Mouse (Mus musculus) heart, embryonic 15.5 days (tissue): ENCODE measurements around the gene Clec4b2. TPM values are rescaled to one million over a fixed set of nuclear protein-coding genes. Genes with fewer than 3 reads are reported as not detected.
"Not testable (repeated sequence)": the region's sequence is repeated elsewhere in the genome, so short reads cannot be mapped to it uniquely, and the experiment has no call there.

Source experiments
- ATAC-seq: fragments of 200-750 bp; cut with Nextera tagmentation; replicated peaks from 2 replicates; pipeline ENCODE4 v1.8.0; 2017; ENCODE audit warnings: low read depth, moderate TSS enrichment; ENCODE audit not compliant: insufficient number of reproducible peaks, insufficient read depth, low FRiP score
- H3K27ac ChIP-seq: fragments of 300-500 bp; sonication (generic); 2 replicates; pipeline ENCODE4 v1.5.1; 2015; ENCODE audit warnings: mild to moderate bottlenecking, inconsistent platforms
- H3K27me3 ChIP-seq: fragments of 300-500 bp; sonication (generic); 2 replicates; pipeline ENCODE4 v1.6.1; 2015; ENCODE audit warnings: inconsistent platforms
- H3K36me3 ChIP-seq: fragments of 300-500 bp; sonication (generic); 2 replicates; pipeline ENCODE4 v1.6.1; 2015; ENCODE audit warnings: mild to moderate bottlenecking, inconsistent platforms
- H3K4me1 ChIP-seq: fragments of 300-500 bp; sonication (generic); replicated peaks from 2 replicates; pipeline ENCODE4 v1.6.1; 2015; ENCODE audit warnings: inconsistent platforms
- H3K4me2 ChIP-seq: fragments of 300-500 bp; sonication (generic); 2 replicates; pipeline ENCODE4 v1.6.1; 2015; ENCODE audit warnings: inconsistent platforms, mild to moderate bottlenecking, moderate library complexity
- H3K4me3 ChIP-seq: fragments of 300-500 bp; sonication (generic); 2 replicates; pipeline ENCODE4 v1.5.1; 2015; ENCODE audit warnings: mild to moderate bottlenecking, inconsistent platforms
- H3K9ac ChIP-seq: fragments of 300-500 bp; sonication (generic); 2 replicates; pipeline ENCODE4 v1.6.1; 2015; ENCODE audit warnings: mild to moderate bottlenecking, inconsistent platforms
- H3K9me3 ChIP-seq: fragments of 300-500 bp; sonication (generic); replicated peaks from 2 replicates; pipeline ENCODE4 v1.6.1; 2016; ENCODE audit warnings: inconsistent platforms
- WGBS: fragments of 180-500 bp; shearing (Covaris S2); methylation state at CpG from one replicate; pipeline ENCODE4 v1.1.7; 2015; ENCODE audit warnings: mixed read lengths; 5-methylcytosine and 5-hydroxymethylcytosine counted together
- polyA plus RNA-seq: library from polyadenylated mRNA; unstranded; fragments of >200 nt; fragmentation: Nextera tagmentation; extraction: Ambion mirVana; gene quantifications from 2 replicates; pipeline ENCODE4 v1.2.1, GENCODE M21; 2015

Clec4b2 gene
- polyA plus RNA-seq, result not detected in 2 replicates

DNA sequence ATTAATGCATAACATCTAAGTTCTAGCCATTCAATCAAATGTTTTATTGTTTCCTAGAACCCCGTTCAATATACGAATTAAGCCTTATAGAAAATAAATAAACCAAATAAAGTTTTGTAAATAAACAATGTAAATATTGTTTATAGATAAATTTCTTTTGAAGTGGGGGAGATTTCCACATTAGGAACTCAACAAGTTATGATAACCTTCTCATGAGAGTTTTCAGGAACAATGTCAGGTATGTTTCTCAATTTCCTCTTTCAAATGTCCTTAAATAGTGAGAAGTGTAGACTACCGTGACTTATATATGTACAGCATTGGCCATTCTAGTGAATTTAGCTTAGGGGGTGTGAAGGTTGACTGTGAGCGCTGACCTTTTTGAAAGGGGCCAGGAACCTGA is at the start of gene Clec4b2:
Clec4b2 (plus strand) TSS at position 301 of the 400 bp plus-strand sequence.
- WGBS, result 75% methylated on average over 4 of the region's 4 CpGs
- Histone ChIP-seq H3K27me3 (no peaks in the 10 kb centered on the region), H3K27ac (no peak within 1 kb of the TSS), H3K9ac (no peak within 1 kb of the TSS), H3K36me3 (no peaks in the 10 kb centered on the region), H3K9me3 (0 out of 2 replicates have a peak, but pooled peaks cover 4% of the 10 kb centered on the region), H3K4me2 (no peak within 1 kb of the TSS), H3K4me1 (no peaks in the 10 kb centered on the region), H3K4me3 (no peak within 1 kb of the TSS)
- ATAC-seq, result no peak

DNA sequence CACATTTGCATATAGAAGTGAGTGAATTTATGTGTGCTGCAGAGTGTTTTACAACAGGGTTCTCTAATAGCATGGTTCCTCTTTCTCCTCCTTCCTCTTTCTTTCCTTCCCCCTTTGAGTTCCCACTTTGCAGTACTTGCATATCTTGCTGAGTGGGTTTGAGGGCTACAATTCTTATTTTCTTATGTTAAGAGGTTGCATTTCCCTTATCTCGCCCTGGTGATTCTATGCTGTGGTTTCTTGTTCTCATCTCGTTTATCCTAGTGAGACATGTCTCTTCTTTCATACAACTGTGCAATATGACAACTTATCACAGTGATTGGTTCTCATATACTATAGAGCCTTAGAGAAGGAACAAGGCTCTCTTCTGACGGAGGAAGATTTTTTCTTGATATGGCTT is 49.5 kb upstream of the Clec4b2 start:
- H3K4me3 ChIP-seq, result no peak overlapping the region
- H3K27me3 ChIP-seq, result no peaks in the 10 kb centered on the region
- no peaks in the 10 kb centered on the region for H3K4me1 ChIP-seq
- WGBS, result 47% methylated on average over 3 of the region's 3 CpGs
- H3K4me2 ChIP-seq, result no peak overlapping the region
- H3K27ac ChIP-seq, result no peak overlapping the region
- no peaks in the 10 kb centered on the region for H3K36me3 ChIP-seq
- no peaks in the 10 kb centered on the region for H3K9me3 ChIP-seq
- no peak overlapping the region for H3K9ac ChIP-seq
- no peak for ATAC-seq

DNA sequence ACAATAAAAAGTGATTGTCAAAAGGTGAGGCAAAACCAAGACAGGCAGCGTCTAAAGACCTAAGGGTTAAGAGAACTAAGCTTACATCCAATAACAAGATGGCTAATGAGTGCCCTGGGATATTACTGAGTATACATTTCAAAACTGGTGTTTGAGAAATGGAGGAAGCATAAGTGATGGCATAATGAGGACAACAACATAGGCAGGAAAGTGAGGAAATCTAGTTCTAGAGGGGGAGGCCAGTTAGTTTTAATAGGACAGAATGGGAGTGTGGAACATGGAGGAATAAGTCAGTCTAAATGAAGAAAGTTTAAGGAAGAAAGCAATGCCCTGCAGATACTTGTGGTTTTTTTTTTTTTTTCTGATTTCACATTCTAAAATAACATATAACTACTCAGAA is 45.5 kb upstream of the Clec4b2 start:
- H3K4me3 ChIP-seq, result no peak overlapping the region
- no peaks in the 10 kb centered on the region for H3K9me3 ChIP-seq
- H3K27ac ChIP-seq, result no peak overlapping the region
- H3K36me3 ChIP-seq, result no peaks in the 10 kb centered on the region
- WGBS, result 49% methylated on average over 1 of the region's 1 CpGs
- H3K4me1 ChIP-seq, result no peaks in the 10 kb centered on the region
- ATAC-seq, result no peak
- no peak overlapping the region for H3K4me2 ChIP-seq
- H3K27me3 ChIP-seq, result no peaks in the 10 kb centered on the region
- no peak overlapping the region for H3K9ac ChIP-seq

DNA sequence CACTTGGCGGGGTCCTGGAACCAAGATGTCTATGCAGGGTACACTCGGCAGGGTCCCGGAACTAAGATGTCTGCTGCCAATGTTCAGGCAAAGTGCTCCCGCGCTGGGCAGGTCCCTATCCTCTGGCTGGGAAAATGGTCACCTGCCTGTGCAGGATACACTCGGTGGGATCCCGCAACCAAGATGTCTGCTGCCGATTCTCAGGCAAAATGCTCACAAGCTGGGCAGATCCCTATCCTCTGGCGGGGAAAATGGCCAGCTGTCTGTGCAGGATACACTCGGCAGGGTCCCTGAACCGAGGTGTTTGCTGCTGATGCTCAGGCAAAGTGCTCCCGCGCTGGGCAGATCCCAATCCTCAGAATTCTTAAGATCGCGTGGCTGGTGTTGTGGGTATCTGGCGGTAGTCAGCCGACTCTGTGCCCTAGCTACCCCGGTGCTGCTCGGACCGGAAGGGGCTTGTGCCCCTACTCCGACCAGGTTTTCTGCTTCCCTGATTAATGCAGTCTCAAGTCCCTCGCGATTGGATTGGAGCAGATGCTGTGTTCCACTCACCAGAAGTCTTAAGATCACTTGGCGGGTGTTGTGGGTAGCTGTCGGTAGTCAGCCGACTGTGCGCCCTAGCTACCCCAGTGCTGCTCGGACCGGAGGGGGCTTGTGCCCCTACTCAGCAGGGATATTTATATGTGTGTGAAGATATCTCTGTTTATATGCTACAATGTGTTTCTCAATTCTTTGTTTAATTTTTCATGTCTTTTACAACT is 34.7 kb upstream of the Clec4b2 start:
- H3K4me3 ChIP-seq, H3K9me3 ChIP-seq, ATAC-seq, H3K27ac ChIP-seq, H3K9ac ChIP-seq, H3K4me1 ChIP-seq, H3K4me2 ChIP-seq, H3K36me3 ChIP-seq, H3K27me3 ChIP-seq: not testable (repeated sequence)
- WGBS, result 57% methylated on average over 29 of the region's 29 CpGs

DNA sequence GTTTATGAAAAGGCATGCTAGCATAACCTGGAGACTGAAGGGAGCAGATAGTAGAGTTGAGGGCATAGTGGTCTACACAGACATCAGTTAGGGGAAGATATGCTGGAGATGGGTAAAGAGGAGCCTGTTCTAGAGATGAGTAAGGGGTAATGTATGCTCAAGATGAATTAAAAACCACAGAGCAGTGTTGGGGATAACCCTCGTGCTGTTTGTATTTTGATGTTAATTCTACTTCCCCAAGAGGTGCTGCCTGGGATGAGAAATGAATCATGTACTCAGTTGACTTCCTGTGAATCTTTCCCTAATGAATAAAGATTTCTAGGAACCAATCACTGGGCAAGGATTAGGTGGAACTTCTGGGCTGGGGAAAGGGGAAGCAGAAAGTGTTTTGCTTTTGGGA is 2.6 kb upstream of the Clec4b2 start:
- Histone ChIP-seq H3K4me3 (no peak overlapping the region), H3K4me2 (no peak overlapping the region), H3K36me3 (no peaks in the 10 kb centered on the region), H3K27me3 (no peaks in the 10 kb centered on the region), H3K9me3 (0 out of 2 replicates have a peak, but pooled peaks cover 4% of the 10 kb centered on the region), H3K9ac (no peak overlapping the region), H3K27ac (no peak overlapping the region), H3K4me1 (no peaks in the 10 kb centered on the region)
- WGBS, result 44% methylated on average over 1 of the region's 1 CpGs
- no peak for ATAC-seq

DNA sequence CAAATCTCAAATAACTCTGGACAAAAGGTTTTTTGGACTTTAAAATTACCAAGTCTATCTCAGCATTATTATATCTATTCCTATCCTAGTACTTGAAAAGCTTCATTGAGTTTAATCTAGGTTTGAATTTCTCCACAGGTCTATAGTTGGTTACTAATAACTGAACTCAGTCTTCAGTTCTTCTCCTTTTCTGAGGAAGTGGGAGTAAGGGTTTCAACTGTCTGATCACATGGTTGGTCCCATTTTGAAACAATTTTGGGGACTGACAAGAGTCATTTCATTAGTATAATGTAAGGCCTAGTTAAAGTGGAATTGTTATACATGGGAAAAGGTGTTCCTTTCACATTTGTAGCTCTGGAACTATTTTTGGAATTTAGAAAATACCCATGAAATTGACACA is 1.7 kb upstream of the Clec4b2 start:
- Histone ChIP-seq H3K4me2 (no peak overlapping the region), H3K4me1 (no peaks in the 10 kb centered on the region), H3K27ac (no peak overlapping the region), H3K27me3 (no peaks in the 10 kb centered on the region), H3K4me3 (no peak overlapping the region), H3K9ac (no peak overlapping the region), H3K36me3 (no peaks in the 10 kb centered on the region), H3K9me3 (0 out of 2 replicates have a peak, but pooled peaks cover 4% of the 10 kb centered on the region)
- ATAC-seq, result no peak

DNA sequence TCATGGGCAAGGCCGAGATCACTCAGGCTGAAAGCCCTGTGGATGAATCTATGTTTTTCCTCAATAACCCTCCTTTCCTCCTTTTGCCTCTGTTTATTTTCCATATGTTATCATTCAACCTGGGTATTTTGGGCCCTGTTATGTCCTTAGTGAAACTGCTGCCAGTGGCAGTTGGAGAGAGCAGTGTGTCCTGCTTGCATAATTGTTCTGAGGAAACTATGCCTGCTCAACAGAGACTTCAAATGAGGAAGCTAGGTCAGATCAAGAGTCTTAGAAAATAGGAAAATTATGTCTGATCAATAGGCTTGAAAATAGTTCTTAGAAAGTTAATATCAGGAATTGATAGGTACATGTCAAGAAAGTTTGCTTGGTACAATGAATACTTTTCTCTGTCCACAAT is 2.9 kb downstream of the Clec4b2 start:
- 73% methylated on average over 1 of the region's 1 CpGs for WGBS
- H3K27ac ChIP-seq, result no peak overlapping the region
- H3K27me3 ChIP-seq, result no peaks in the 10 kb centered on the region
- no peak overlapping the region for H3K4me3 ChIP-seq
- H3K9me3 ChIP-seq, result 0 out of 2 replicates have a peak, but pooled peaks cover 4% of the 10 kb centered on the region
- no peak for ATAC-seq
- H3K36me3 ChIP-seq, result no peaks in the 10 kb centered on the region
- H3K4me2 ChIP-seq, result no peak overlapping the region
- no peaks in the 10 kb centered on the region for H3K4me1 ChIP-seq
- no peak overlapping the region for H3K9ac ChIP-seq

DNA sequence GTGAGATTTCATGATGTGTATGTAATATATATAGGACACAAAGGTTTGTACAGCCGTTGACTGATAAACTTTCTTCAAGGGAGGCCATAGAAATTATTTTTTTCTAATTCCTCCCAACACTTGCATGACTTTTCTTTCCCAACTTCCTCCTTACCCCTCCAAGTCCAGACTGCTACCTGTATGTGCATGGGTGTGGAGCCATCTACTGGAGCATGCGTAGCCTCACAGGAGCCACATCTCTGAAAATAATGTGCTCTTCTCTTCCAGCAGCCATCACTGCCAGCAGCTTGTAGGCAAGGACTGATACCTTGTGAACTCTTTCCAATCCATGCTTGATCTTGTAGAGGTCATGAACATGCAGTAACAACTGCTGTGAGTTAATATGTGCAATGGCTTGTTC is 12.2 kb downstream of the Clec4b2 start:
- not testable (repeated sequence) for H3K36me3 ChIP-seq, H3K27ac ChIP-seq, H3K4me2 ChIP-seq, H3K9me3 ChIP-seq, H3K4me3 ChIP-seq, H3K9ac ChIP-seq, ATAC-seq, H3K4me1 ChIP-seq, H3K27me3 ChIP-seq
- WGBS, result 63% methylated on average over 2 of the region's 2 CpGs

DNA sequence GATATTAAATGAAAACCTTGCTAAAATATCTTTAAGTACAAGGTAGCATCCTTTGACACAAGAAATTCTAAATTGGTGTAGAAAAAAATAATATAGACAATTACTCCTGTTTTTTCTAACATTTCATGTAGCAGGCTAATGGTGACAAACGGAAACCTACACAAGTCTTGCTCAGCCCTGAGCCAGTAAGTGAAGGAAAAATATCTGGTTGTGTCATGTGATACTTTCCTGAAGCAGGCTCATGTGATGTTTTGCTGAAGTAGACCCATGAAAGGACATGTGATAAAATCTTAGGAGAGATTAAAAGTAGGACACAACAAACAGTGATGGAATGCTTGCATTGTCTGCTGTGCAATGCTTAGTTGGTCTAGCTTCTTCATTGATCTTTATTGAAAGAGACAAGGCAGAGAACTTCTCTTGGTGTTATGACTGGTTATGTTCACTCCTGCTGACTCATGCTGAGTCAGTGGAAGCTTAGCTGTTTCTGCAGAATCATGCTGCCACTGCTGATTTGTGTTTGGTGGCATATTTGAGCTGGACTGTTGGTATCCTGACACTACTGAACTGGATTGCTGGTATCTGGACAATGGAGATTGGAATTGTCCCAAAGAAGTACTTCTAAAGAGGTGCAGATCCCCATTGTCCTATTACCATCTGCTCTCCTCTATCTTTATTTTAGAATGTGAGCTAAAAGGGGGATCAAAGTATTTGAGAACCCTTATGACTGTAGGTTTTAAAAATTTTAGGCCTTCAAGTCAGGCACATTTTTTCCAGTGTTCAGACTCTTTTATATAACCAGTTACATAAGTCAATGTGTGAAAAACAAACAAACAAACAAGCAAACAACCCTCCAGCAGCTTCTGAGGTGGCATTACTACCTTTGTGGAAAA is 34.7 kb downstream of the Clec4b2 start:
- H3K9ac ChIP-seq, result no peak overlapping the region
- WGBS, result 70% methylated on average over 1 of the region's 1 CpGs
- no peaks in the 10 kb centered on the region for H3K4me1 ChIP-seq
- H3K9me3 ChIP-seq, result peaks cover 9% of the 10 kb centered on the region
- H3K36me3 ChIP-seq, result no peaks in the 10 kb centered on the region
- no peak overlapping the region for H3K4me2 ChIP-seq
- H3K4me3 ChIP-seq, result no peak overlapping the region
- H3K27ac ChIP-seq, result no peak overlapping the region
- H3K27me3 ChIP-seq, result no peaks in the 10 kb centered on the region
- no peak for ATAC-seq

DNA sequence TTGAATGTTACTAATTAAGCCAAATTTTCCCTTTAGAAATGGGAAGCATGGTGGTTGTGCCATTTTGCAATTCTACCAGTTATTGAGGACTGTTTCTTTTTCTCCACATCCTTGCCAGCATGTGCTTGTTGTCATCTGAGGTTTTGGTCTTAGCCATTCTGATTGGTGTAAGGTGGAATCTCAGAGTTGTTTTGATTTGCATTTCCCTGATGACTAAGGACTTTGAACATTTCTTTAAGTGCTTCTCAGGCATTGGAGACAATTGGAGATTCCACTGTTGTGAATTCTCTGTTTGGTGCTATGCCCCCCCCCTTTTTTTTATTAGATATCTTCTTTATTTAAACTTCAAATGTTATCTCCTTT is 35.4 kb downstream of the Clec4b2 start:
- not testable (repeated sequence) for H3K9me3 ChIP-seq, H3K4me3 ChIP-seq, ATAC-seq, H3K27me3 ChIP-seq, H3K36me3 ChIP-seq, H3K27ac ChIP-seq, H3K4me2 ChIP-seq, H3K4me1 ChIP-seq, H3K9ac ChIP-seq

DNA sequence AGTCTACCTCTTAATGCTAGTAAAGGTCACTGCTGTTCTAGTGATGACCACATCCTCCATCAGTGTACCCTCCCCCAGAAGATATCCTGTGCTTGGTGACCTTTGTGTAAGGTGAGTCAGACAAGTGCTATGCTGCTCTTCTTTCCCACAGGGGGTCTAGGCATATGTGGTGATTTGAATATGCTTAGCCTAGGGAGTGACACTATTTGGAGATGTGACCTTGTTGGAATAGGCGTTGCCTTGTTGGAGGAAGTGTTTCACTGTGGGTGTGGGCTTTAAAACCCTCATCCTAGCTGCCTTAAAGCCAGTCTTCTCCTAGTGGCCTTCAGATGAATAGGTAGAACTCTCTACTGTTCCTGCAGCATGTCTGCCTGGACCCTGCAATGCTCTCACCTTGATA is 39.0 kb downstream of the Clec4b2 start:
- Histone ChIP-seq H3K27me3 (no peaks in the 10 kb centered on the region), H3K27ac (no peak overlapping the region), H3K4me2 (no peak overlapping the region), H3K4me3 (no peak overlapping the region), H3K36me3 (no peaks in the 10 kb centered on the region), H3K4me1 (no peaks in the 10 kb centered on the region), H3K9me3 (peaks cover 9% of the 10 kb centered on the region), H3K9ac (no peak overlapping the region)
- no peak for ATAC-seq
- WGBS, result 62% methylated on average over 1 of the region's 1 CpGs
